Comparison of ENCODE assay signal across 16 mouse cellular contexts in genomic region chr4:48003456-48003855, GRCm38 (mm10). TPM values are rescaled to one million over a fixed set of nuclear protein-coding genes. Genes with fewer than 3 reads are reported as not detected.
DNase-seq lines count a peak whose midpoint lies in the region; ATAC-seq and TF ChIP-seq lines count a peak whose summit lies in the region.
"Had no signal": no experiment of that assay in that cellular context is flagged by ENCODE, and none has a peak within 500 bp of the region (broad histone marks: within the 10 kb centered on the region; RNA-seq: fewer than 3 reads in every experiment).

No protein-coding gene starts in this region.

- H3K9ac ChIP-seq in midbrain, embryonic 15.5 days, result no peak overlapping the region
- H3K9ac ChIP-seq: embryonic facial prominence, embryonic 12.5 days; hindbrain, embryonic 12.5 days; kidney, embryonic 15.5 days; liver, embryonic 13.5 days had no signal

- ATAC-seq in midbrain, embryonic 15.5 days (replicated peaks), result no peak
- ATAC-seq: inflammation-experienced regulatory T-cells, adult 6 months; midbrain, embryonic 16.5 days had no signal

- 94% methylated on average over 3 of the region's 3 CpGs for WGBS in midbrain, embryonic 15.5 days

- no peak for TF ChIP-seq CTCF in left cerebral cortex, adult 2 months (IDR thresholded peaks at IDR 0.05)

- no peaks in the 10 kb centered on the region for H3K9me3 ChIP-seq in midbrain, embryonic 15.5 days
- H3K9me3 ChIP-seq: embryonic facial prominence, embryonic 12.5 days; hindbrain, embryonic 12.5 days; kidney, embryonic 15.5 days; limb, embryonic 10.5 days; liver, embryonic 13.5 days had no signal

- no peaks in the 10 kb centered on the region for H3K27me3 ChIP-seq in midbrain, embryonic 15.5 days (replicated peaks)
- H3K27me3 ChIP-seq: embryonic facial prominence, embryonic 12.5 days; hindbrain, embryonic 12.5 days; kidney, embryonic 15.5 days; liver, embryonic 13.5 days had no signal

- no peaks in the 10 kb centered on the region for H3K36me3 ChIP-seq in midbrain, embryonic 15.5 days (replicated peaks)
- H3K36me3 ChIP-seq: embryonic facial prominence, embryonic 12.5 days; hindbrain, embryonic 12.5 days; kidney, embryonic 15.5 days; limb, embryonic 10.5 days; liver, embryonic 13.5 days had no signal

- no peak overlapping the region for H3K4me3 ChIP-seq in left cerebral cortex, adult 2 months
- no peak overlapping the region for H3K4me3 ChIP-seq in midbrain, embryonic 15.5 days
- H3K4me3 ChIP-seq: embryonic facial prominence, embryonic 12.5 days; hindbrain, embryonic 12.5 days; kidney, embryonic 15.5 days; limb, embryonic 10.5 days; liver, embryonic 13.5 days had no signal

- H3K4me1 ChIP-seq in midbrain, embryonic 15.5 days, result no peaks in the 10 kb centered on the region
- H3K4me1 ChIP-seq: embryonic facial prominence, embryonic 12.5 days; hindbrain, embryonic 12.5 days; kidney, embryonic 15.5 days; liver, embryonic 13.5 days had no signal

- peak; percentile 21 to 26 for DNase-seq in frontal cortex, postnatal 10 days (ENCODE audit: low spot score in 2 of 2)
- peak; percentile 88 to 89 for DNase-seq in layer of hippocampus, adult 8-10 months (ENCODE audit: low spot score in 2 of 2)
- peak; percentile 14 to 22 for DNase-seq in left cerebral cortex, adult 2 months (ENCODE audit: extremely low spot score in 1 of 2, low spot score in 2 of 2)
- DNase-seq in right cerebral cortex, postnatal 14 days, result peak; percentile 13
- no peak for DNase-seq in testis, postnatal 14 days (ENCODE audit: low spot score)
- DNase-seq in testis, postnatal 10 days (ENCODE audit: low spot score), result no peak
- DNase-seq: gastrocnemius, postnatal 36 days; liver, embryonic 13.5 days; thymus, adult 2 months had no signal

- H3K4me2 ChIP-seq in midbrain, embryonic 15.5 days, result no peak overlapping the region
- H3K4me2 ChIP-seq: embryonic facial prominence, embryonic 12.5 days; hindbrain, embryonic 12.5 days; kidney, embryonic 15.5 days; liver, embryonic 13.5 days had no signal

- H3K27ac ChIP-seq in left cerebral cortex, adult 2 months, result no peak overlapping the region
- no peak overlapping the region for H3K27ac ChIP-seq in midbrain, embryonic 15.5 days
- H3K27ac ChIP-seq: embryonic facial prominence, embryonic 12.5 days; hindbrain, embryonic 12.5 days; kidney, embryonic 15.5 days; limb, embryonic 10.5 days; liver, embryonic 13.5 days had no signal

- intact Hi-C loops in left cerebral cortex, adult 2 months (cut with DNase I), result no loop called here

RNA-seq across cellular contexts. Expression of gene Nr4a3, which starts 41.5 kb away (rescaled TPM):
- total RNA-seq in layer of hippocampus, adult 8-10 months (2022), result 10 to 100 TPM; 49.2 to 68.0 (median 60.0) TPM
- total RNA-seq in left cerebral cortex, adult 2 months (2021), result 10 to 100 TPM; 23.9 to 53.9 TPM
- polyA plus RNA-seq in midbrain, embryonic 15.5 days (2015; fragmentation: Nextera tagmentation; extraction: Ambion mirVana), result 1.3 and 1.4 TPM in 2 replicates
- polyA plus RNA-seq: liver, embryonic 13.5 days had no signal

Comparison
In these comparisons a context has a peak if more than half of its experiments do, and no peak if none do; other contexts are left out.
1. DNase-seq: peak in frontal cortex, postnatal 10 days (2 of 2), layer of hippocampus, adult 8-10 months (2 of 2), left cerebral cortex, adult 2 months (2 of 2) and right cerebral cortex, postnatal 14 days (single experiment); none in testis, postnatal 14 days (single experiment) and testis, postnatal 10 days (single experiment).